Mouse (Mus musculus): ENCODE results near the gene Gm42742. TPM values are rescaled to one million over a fixed set of nuclear protein-coding genes. Genes with fewer than 3 reads are reported as not detected.

Gm42742 gene
- polyA plus RNA-seq, 1 experiment: 21.2 TPM

GRCm38 (mm10) chr7:127027885-127028284 lies 7.0 kb upstream of the Gm42742 start:
- Histone ChIP-seq H3K27me3 (replicated peaks; ENCODE audit: control insufficient read depth, insufficient read depth, low read length) (no peaks in the 10 kb centered on the region), H3K36me3 (ENCODE audit: control insufficient read depth, insufficient read depth, low read length) (no peaks in the 10 kb centered on the region), H3K4me1 (ENCODE audit: control insufficient read depth, insufficient read depth, low read length) (peaks cover 15% of the 10 kb centered on the region), H3K4me3 (ENCODE audit: insufficient read depth, low read depth, low read length) (peak overlapping the region; percentile 69), H3K27ac (ENCODE audit: insufficient read depth, low read depth, low read length) (peak overlapping the region; percentile 93)
- 50% methylated on average over 8 of the region's 8 CpGs for WGBS
- no peak for TF ChIP-seq POLR2A (IDR thresholded peaks at IDR 0.05; ENCODE audit: low read depth, low read length)
- TF ChIP-seq CTCF (conservative IDR thresholded peaks at IDR 0.05; ENCODE audit: insufficient read depth, insufficient read length, low read depth, low read length): no peak
- DNase-seq: no peak

DNA sequence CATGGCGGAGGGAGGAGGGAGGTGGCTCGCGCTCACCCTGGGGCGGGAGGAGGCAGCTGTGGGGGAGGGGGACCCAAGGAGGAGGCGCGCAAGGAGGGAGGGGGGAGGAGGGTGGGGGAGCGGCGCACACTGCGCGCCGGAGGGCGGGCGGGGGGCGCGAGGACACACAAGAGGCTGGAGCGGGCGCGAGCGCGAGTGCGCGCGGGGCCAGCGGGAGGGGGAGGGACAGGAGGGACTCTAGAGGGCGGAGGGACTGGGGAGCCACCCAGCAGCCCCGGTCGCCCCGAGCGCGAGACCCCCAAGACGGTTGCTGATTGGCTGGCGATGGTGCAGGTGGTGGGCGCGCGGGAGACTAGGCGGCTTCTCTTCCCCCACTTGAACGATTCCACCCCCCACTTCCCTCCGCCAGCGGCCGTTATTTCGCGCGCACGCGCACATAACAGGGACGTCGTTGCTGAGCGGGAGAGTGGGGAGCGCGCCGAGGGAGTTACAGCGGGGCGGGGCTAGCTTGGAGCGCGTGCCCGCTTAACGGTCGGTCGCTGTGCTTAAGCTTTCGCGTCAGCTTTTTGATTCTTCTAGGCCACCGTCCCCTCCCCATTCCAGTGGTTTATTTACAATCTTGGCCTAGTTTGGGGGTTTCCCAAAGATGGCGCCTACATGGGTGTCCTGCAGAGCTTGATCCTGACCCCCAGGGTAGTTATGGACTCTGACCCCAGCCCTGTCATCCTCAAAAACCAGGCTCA lies 6.3 kb upstream of the Gm42742 start, which contains the start of gene Maz:
Gene Maz (minus strand): TSS at position 54 of the 743 bp plus-strand sequence.
- H3K36me3 ChIP-seq (ENCODE audit: control insufficient read depth, insufficient read depth, low read length): no peaks in the 10 kb centered on the region
- WGBS: under 1% methylated on average over 48 of the region's 63 CpGs
- H3K27ac ChIP-seq (ENCODE audit: insufficient read depth, low read depth, low read length): peak within 1 kb of the TSS; percentile 97
- H3K4me3 ChIP-seq (ENCODE audit: insufficient read depth, low read depth, low read length): peak within 1 kb of the TSS; percentile 84
- H3K4me1 ChIP-seq (ENCODE audit: control insufficient read depth, insufficient read depth, low read length): peaks cover 15% of the 10 kb centered on the region
- peak; percentile 100 for DNase-seq
- H3K27me3 ChIP-seq (replicated peaks; ENCODE audit: control insufficient read depth, insufficient read depth, low read length): no peaks in the 10 kb centered on the region
- no peak for TF ChIP-seq CTCF (conservative IDR thresholded peaks at IDR 0.05; ENCODE audit: insufficient read depth, insufficient read length, low read depth, low read length)
- TF ChIP-seq POLR2A (IDR thresholded peaks at IDR 0.05; ENCODE audit: low read depth, low read length): no peak

- H3K4me1 ChIP-seq (ENCODE audit: control insufficient read depth, insufficient read depth, low read length): peaks cover 15% of the 10 kb centered on the region
- peak overlapping the region; percentile 84 for H3K4me3 ChIP-seq (ENCODE audit: insufficient read depth, low read depth, low read length)
- no peaks in the 10 kb centered on the region for H3K36me3 ChIP-seq (ENCODE audit: control insufficient read depth, insufficient read depth, low read length)
- no peak for TF ChIP-seq CTCF (conservative IDR thresholded peaks at IDR 0.05; ENCODE audit: insufficient read depth, insufficient read length, low read depth, low read length)
- no peak for TF ChIP-seq POLR2A (IDR thresholded peaks at IDR 0.05; ENCODE audit: low read depth, low read length)
- WGBS: 2% methylated on average over 28 of the region's 48 CpGs
- H3K27ac ChIP-seq (ENCODE audit: insufficient read depth, low read depth, low read length): no peak overlapping the region
- H3K27me3 ChIP-seq (replicated peaks; ENCODE audit: control insufficient read depth, insufficient read depth, low read length): no peaks in the 10 kb centered on the region
- no peak for DNase-seq
Observed at GRCm38 (mm10) chr7:127026616-127026983, 5.7 kb upstream of the Gm42742 start.

- peaks cover 15% of the 10 kb centered on the region for H3K4me1 ChIP-seq (ENCODE audit: control insufficient read depth, insufficient read depth, low read length)
- peak; percentile 84 for DNase-seq
Observed at GRCm38 (mm10) chr7:127026161-127026600, 5.3 kb upstream of the Gm42742 start.

GRCm38 (mm10) chr7:127025556-127026160 lies 4.8 kb upstream of the Gm42742 start:
- Histone ChIP-seq H3K4me3 (ENCODE audit: insufficient read depth, low read depth, low read length) (peak overlapping the region; percentile 84), H3K4me1 (ENCODE audit: control insufficient read depth, insufficient read depth, low read length) (peaks cover 15% of the 10 kb centered on the region), H3K27me3 (replicated peaks; ENCODE audit: control insufficient read depth, insufficient read depth, low read length) (no peaks in the 10 kb centered on the region), H3K36me3 (ENCODE audit: control insufficient read depth, insufficient read depth, low read length) (no peaks in the 10 kb centered on the region), H3K27ac (ENCODE audit: insufficient read depth, low read depth, low read length) (peak overlapping the region; percentile 97)
- WGBS: under 1% methylated on average over 65 of the region's 65 CpGs
- no peak for TF ChIP-seq CTCF (conservative IDR thresholded peaks at IDR 0.05; ENCODE audit: insufficient read depth, insufficient read length, low read depth, low read length)
- no peak for TF ChIP-seq POLR2A (IDR thresholded peaks at IDR 0.05; ENCODE audit: low read depth, low read length)
- DNase-seq: peak; percentile 54

More at GRCm38 (mm10) chr7:127026161-127026600, 5.3 kb upstream of the Gm42742 start:
- H3K27ac ChIP-seq (ENCODE audit: insufficient read depth, low read depth, low read length): peak overlapping the region; percentile 97
- no peaks in the 10 kb centered on the region for H3K36me3 ChIP-seq (ENCODE audit: control insufficient read depth, insufficient read depth, low read length)
- WGBS: under 1% methylated on average over 45 of the region's 48 CpGs
- no peak for TF ChIP-seq POLR2A (IDR thresholded peaks at IDR 0.05; ENCODE audit: low read depth, low read length)
- TF ChIP-seq CTCF (conservative IDR thresholded peaks at IDR 0.05; ENCODE audit: insufficient read depth, insufficient read length, low read depth, low read length): no peak
- no peaks in the 10 kb centered on the region for H3K27me3 ChIP-seq (replicated peaks; ENCODE audit: control insufficient read depth, insufficient read depth, low read length)
- peak overlapping the region; percentile 84 for H3K4me3 ChIP-seq (ENCODE audit: insufficient read depth, low read depth, low read length)

DNA sequence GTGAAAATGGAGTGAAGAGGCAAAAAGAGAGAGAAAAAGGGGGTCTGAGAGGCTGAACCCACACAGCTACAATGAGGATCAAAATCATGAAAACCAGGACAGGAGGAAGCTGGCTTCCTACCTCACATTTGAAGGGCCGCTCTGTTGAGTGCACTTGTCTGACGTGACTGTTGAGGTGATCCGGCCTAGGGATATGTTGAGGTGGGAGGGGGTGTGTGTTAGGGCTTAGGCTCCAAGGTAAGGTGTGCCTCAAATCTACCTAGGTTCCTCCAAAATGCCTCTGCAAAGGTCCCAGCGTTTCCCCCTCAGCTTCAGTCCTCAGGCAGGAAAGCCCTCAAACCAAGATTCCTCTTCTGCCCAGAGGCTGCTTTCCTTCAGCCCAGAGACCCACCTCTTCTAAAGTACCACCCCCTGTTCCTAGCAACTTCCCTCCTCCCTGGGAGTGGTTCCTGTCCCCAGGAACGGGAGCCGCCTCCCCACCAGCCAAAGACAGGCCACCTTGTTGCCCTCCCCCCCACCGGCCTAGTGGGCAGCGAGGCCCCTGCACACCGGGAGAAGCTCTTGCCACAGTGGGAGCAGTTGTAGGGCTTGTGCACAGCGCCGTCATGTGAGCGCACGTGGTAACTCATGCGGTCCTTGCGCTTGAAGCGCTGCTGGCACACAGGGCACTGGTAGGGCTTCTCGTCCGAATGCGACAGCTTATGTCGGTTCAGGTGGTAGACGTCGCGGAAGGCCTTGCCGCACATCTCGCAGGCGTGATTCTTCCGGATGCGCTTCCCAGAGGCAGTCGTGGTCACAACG lies 4.1 kb upstream of the Gm42742 start:
- DNase-seq: peak; percentile 90
- H3K4me1 ChIP-seq (ENCODE audit: control insufficient read depth, insufficient read depth, low read length): peaks cover 15% of the 10 kb centered on the region
- 2% methylated on average over 30 of the region's 30 CpGs for WGBS
- peak overlapping the region; percentile 84 for H3K4me3 ChIP-seq (ENCODE audit: insufficient read depth, low read depth, low read length)
- peak overlapping the region; percentile 71 for H3K27ac ChIP-seq (ENCODE audit: insufficient read depth, low read depth, low read length)
- TF ChIP-seq CTCF (conservative IDR thresholded peaks at IDR 0.05; ENCODE audit: insufficient read depth, insufficient read length, low read depth, low read length) (peak; percentile 79), POLR2A (IDR thresholded peaks at IDR 0.05; ENCODE audit: low read depth, low read length) (peak; percentile 67)
- H3K36me3 ChIP-seq (ENCODE audit: control insufficient read depth, insufficient read depth, low read length): no peaks in the 10 kb centered on the region
- no peaks in the 10 kb centered on the region for H3K27me3 ChIP-seq (replicated peaks; ENCODE audit: control insufficient read depth, insufficient read depth, low read length)
